Mouse (Mus musculus): ENCODE measurements around the gene Foxp2.

Gene Foxp2

GRCm38 (mm10) chr6:14901183-14901970 is at the start of gene Foxp2:
Gene Foxp2 (plus strand): TSS chr6:14901349.
- DNase-seq (ENCODE audit: low spot score): peak; percentile 48

DNA sequence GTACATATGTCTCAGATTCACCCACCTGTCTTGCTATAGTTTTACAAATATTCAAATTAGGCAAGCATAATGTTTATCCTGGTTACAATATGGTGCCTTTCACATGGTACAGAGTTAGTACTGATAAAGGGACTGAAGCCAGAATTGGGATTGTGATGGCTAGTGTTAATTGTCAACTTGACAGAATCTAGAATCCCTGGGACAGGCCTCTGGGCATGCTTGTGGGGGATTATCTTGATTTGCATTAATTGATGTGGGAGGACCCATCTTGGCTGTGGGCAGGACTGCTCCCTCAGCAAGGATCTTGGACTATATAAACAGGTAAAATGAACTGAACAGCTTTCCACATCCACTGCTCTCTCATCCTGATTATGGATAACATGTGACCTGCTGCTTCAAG is 15.9 kb upstream of the Foxp2 start:
- DNase-seq (ENCODE audit: low spot score): no peak

- no peak for DNase-seq (ENCODE audit: low spot score)
Measured at GRCm38 (mm10) chr6:14897028-14897427, 4.1 kb upstream of the Foxp2 start.

GRCm38 (mm10) chr6:14898096-14898855 is 2.9 kb upstream of the Foxp2 start:
- peak; percentile 13 for DNase-seq (ENCODE audit: low spot score)

- DNase-seq (ENCODE audit: low spot score): peak; percentile 16
Measured at GRCm38 (mm10) chr6:14899021-14899610, 2.0 kb upstream of the Foxp2 start.

GRCm38 (mm10) chr6:14899936-14900578 is 1.1 kb upstream of the Foxp2 start:
- DNase-seq (ENCODE audit: low spot score): peak; percentile 27

DNA sequence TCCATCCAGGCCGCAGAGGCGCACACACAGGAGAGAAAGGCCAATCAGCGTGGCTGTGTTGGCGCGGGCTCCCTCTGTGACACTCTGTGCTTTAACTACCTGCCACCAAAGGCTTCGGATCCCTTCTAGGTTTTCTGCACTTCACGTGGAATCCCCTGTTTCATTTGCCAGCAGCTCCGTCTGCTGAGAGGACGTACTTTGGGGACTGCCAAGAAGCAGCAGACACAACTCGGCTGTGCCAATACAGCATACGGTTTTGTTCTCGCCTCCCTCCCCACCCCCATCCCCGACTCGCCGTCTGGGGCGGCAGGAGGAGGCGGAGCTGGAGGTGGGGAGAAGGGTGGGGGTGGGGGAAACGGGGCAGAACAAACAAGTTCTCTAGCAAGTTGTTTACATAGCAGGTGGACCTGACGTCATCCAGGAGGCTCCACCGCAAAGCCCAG is 549 bp upstream of the Foxp2 start:
- peak; percentile 70 for DNase-seq (ENCODE audit: low spot score)

GRCm38 (mm10) chr6:14901971-14902670 is 972 bp downstream of the Foxp2 start:
- no peak for DNase-seq (ENCODE audit: low spot score)

DNA sequence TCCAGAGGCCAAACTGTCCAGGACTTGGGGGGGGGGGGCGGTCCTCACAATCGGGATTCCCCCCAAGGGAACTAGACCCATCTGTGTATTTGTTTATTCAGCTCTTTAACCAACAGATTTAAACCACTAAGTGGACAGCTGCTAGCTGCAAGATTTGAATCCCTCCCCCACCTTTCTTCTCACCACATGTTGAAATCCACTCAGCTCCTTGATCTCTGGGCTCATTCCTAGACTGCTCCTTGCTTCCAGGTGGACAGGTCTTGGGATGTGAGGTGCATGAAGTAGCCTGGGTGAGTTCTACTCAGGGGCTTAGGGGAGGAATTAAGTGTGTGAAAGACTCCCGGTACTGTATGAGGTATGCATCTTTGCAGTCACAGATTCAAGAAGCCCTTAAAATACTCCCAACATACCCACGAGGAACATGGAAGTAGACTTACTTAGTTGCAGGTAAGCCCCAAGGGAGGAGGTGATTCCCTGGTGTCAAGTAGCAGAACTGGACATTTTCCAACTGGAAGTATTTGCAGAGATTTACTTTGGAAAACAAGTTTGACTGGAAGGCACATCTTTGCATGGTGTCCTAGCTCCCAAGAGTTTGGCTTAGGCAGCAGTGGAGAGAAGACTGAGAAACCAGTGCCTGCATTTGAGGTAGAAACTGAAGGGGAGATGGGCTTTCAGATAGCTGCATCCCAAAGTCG is 2.3 kb downstream of the Foxp2 start:
- no peak for DNase-seq (ENCODE audit: low spot score)

DNA sequence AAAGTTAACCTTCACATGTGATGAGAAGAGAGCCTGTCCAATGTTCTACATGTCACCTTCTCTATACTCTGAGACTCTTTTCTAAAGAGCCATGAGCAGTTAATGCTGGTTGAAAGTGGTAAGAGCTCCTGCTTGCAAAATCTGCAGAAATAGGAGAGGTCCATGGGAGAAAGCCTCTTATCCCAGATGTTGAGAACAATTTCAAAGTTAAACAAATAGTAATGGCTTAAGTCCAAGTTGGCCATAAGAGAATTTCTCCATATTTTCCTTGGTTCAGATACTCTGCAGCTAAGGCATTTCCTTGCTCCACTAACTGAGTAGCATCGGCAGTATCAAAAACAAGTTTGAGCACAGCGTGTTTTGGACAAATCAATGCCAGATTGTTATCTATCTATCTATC is 13.9 kb downstream of the Foxp2 start:
- no peak for DNase-seq (ENCODE audit: low spot score)

DNA sequence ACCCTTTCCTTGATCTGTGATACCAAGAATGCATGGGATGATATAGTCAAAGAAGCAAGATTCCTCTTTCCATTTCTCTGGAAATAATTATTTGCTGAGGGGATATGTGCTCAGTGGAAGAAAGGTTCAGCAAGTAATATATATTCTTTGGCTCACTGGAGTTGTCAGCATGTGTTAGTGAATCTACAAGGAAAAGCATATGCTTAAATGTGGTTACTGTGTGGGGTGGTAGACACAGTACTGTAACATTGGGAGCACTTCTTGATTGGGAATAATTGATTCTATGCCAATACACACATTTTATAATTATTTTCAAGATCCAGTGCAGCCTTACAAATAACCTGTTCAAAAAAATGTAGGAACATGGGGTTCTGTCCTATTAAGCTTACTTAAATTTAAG is 21.6 kb downstream of the Foxp2 start:
- DNase-seq (ENCODE audit: low spot score): no peak

- DNase-seq (ENCODE audit: low spot score): no peak
Measured at GRCm38 (mm10) chr6:14924976-14925489, 23.9 kb downstream of the Foxp2 start.

GRCm38 (mm10) chr6:14951060-14951459 is 49.9 kb downstream of the Foxp2 start:
- DNase-seq (ENCODE audit: low spot score): no peak

DNA sequence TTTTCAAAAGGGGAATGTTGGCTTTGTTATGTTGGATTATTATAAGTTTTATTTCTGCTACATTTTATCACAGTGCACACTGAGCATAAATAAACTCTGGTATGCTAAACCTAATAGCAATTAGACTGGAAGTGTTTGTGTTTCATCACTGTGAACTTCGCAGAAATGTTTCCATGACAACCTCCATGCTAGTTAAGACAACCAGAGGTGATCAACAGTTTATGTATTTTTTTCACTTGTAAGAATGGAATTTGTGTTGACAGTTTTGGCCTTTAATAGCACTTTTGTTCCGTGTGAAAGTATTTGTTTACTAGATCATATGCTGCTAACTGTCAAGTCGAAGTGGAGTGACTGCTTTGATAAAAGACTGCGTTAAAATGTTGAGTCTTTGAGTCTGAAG is 51.6 kb downstream of the Foxp2 start:
- DNase-seq (ENCODE audit: low spot score): no peak

DNA sequence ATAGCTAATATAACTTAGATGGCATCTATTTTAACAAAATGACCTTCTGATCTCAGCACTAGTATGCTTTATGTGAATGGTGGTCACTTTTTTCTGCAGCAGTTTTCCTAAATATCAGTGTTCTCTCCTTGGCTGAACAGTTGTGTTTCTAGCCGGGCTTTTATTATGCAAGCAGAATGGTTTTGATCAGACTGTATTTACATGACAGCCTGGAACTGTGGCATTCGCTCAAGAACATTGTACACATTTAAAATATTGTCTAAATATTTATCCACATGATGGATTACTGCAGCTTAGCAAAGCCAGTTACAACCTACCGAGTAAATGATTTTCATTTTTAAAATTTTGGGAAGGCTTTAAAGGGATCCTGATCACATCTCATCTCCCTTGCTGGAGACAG is 75.9 kb downstream of the Foxp2 start:
- no peak for DNase-seq (ENCODE audit: low spot score)

DNA sequence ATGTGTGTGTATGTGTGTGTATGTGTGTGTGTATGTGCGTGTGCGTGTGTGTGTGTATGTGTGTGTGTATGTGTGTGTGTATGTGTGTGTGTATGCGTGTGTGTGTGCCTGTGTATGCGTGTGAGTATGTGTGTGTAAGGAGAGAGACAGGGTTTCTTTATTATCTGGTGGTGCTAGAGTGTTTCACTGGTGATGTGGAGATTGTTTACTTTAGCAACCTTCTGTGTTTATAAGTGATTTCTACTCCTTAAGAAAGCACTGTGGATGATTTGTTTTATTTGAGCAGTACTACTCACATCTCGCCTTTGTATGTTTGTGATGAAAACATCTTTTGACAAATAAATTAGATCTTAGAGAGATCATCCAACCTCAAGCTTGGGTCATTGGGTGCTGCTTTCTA is 77.1 kb downstream of the Foxp2 start:
- DNase-seq (ENCODE audit: low spot score): no peak

- no peak for DNase-seq (ENCODE audit: low spot score)
Measured at GRCm38 (mm10) chr6:15008113-15008512, 107.0 kb downstream of the Foxp2 start.

GRCm38 (mm10) chr6:15028488-15028887 is 127.3 kb downstream of the Foxp2 start:
- no peak for DNase-seq (ENCODE audit: low spot score)

DNA sequence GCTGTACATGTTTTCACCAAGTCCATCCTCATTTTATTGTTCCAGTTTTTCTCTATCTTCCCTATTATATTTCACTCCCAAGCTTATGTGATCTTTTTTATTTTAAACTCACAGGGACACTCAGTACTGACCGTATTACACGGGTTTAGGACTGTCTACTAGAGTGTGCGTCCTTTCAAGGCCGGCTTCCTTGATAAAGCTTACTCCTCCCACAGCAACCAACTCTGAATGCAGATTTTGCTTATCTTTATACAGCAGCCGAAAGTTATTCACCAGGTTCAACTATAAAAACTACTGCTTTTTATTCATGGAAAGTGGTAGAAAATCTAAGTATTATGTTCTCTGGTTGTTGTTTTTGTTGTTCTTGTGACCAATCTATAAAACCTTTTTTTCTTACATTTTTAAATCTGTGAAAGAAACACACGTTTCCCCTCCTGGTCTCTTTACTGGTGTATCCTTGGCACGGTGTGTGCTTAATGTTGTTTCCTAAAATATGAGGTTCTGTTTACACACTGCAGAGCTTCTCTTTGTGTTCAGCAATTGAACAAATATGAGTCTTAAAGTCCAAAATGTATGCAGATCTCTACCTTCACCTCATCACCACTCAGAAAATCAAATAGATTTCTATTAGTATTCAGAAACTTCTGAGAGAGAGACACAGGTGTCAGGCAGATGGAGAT is 128.4 kb downstream of the Foxp2 start:
- DNase-seq (ENCODE audit: low spot score): no peak

DNA sequence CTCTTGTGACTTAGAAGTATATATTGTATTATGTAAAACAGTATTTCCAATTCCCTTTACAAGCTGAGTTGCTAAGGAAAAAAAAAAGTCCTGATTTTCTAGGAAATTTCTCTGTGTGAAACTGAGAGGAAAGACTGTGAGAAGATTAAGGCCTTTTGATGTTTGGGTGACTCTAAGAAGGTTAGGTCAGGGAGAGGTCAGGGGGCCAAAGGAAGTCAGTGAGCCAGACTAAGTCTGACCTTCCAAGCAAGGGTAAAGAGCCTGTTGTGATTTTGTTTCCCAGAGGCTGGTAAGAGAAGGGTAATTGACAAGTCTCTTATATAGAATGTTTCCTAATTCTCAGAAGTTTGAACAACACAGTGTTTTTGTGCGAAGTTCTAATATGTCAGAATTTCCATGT is 162.1 kb downstream of the Foxp2 start:
- no peak for DNase-seq (ENCODE audit: low spot score)
